In genomic region chr3:101396726-101397263, GRCm38 (mm10) we compare ENCODE assay signal across 18 mouse cellular contexts. TPM values are rescaled to one million over a fixed set of nuclear protein-coding genes. Genes with fewer than 3 reads are reported as not detected.
DNase-seq lines count a peak whose midpoint lies in the region; ATAC-seq lines count a peak whose summit lies in the region.
"Had no signal": no experiment of that assay in that cellular context is flagged by ENCODE, and none has a peak within 500 bp of the region (broad histone marks: within the 10 kb centered on the region; RNA-seq: fewer than 3 reads in every experiment).

No protein-coding gene starts in this region.

- intact Hi-C loops in gastrocnemius, postnatal 14 days (cut with DNase I; ENCODE audit: low total_unique reads), result no loop called here

- no peak for DNase-seq in heart, adult 9 months (ENCODE audit: low spot score in 2 of 2)
- no peak for DNase-seq in gastrocnemius, postnatal 14 days
- no peak for DNase-seq in thymus, postnatal 36 days
- DNase-seq: adrenal gland, adult 8-10 months; cerebellum, adult 2 months; kidney, adult 18-20 months; kidney, postnatal 4 days; layer of hippocampus, postnatal 36 days; lung, postnatal 4 days; thymus, adult 18-20 months had no signal

- H3K4me2 ChIP-seq in heart, embryonic 13.5 days, result no peak overlapping the region; the same call in 1 of the 2 replicates
- H3K4me2 ChIP-seq in midbrain, embryonic 16.5 days (ENCODE audit: low read length), result no peak overlapping the region
- no peak overlapping the region for H3K4me2 ChIP-seq in midbrain, embryonic 13.5 days (replicated peaks)
- H3K4me2 ChIP-seq in embryonic facial prominence, embryonic 13.5 days, result peak overlapping the region; percentile 22
- no peak overlapping the region for H3K4me2 ChIP-seq in limb, embryonic 15.5 days
- H3K4me2 ChIP-seq: midbrain, embryonic 15.5 days; neural tube, embryonic 13.5 days had no signal

- ATAC-seq in heart, embryonic 13.5 days (ENCODE audit: extremely low read depth, insufficient number of reproducible peaks, low FRiP score, low TSS enrichment), result no peak
- ATAC-seq in midbrain, embryonic 16.5 days, result 0 out of 2 replicates have a peak, but pooled peaks have one; percentile 23
- no peak for ATAC-seq in midbrain, embryonic 13.5 days
- ATAC-seq in embryonic facial prominence, embryonic 13.5 days (ENCODE audit: insufficient number of reproducible peaks, insufficient read depth, low FRiP score, low TSS enrichment, low read depth), result no peak
- ATAC-seq in limb, embryonic 15.5 days (ENCODE audit: insufficient number of reproducible peaks, low FRiP score, low TSS enrichment, low read depth), result no peak
- ATAC-seq: midbrain, embryonic 15.5 days had no signal

- no peak overlapping the region for H3K4me3 ChIP-seq in heart, embryonic 13.5 days
- no peak overlapping the region for H3K4me3 ChIP-seq in midbrain, embryonic 16.5 days (ENCODE audit: low read depth, low read length)
- H3K4me3 ChIP-seq in midbrain, embryonic 13.5 days (replicated peaks), result no peak overlapping the region
- H3K4me3 ChIP-seq in embryonic facial prominence, embryonic 13.5 days, result no peak overlapping the region
- no peak overlapping the region for H3K4me3 ChIP-seq in limb, embryonic 15.5 days
- H3K4me3 ChIP-seq: midbrain, embryonic 15.5 days; neural tube, embryonic 13.5 days had no signal

- peaks cover 95% of the 10 kb centered on the region for H3K4me1 ChIP-seq in heart, embryonic 13.5 days
- peaks cover 50% of the 10 kb centered on the region for H3K4me1 ChIP-seq in midbrain, embryonic 16.5 days (ENCODE audit: control insufficient read depth, insufficient read depth, low read length)
- peaks cover 86% of the 10 kb centered on the region for H3K4me1 ChIP-seq in midbrain, embryonic 13.5 days (replicated peaks)
- peaks cover 99% of the 10 kb centered on the region for H3K4me1 ChIP-seq in embryonic facial prominence, embryonic 13.5 days
- peaks cover 92% of the 10 kb centered on the region for H3K4me1 ChIP-seq in limb, embryonic 15.5 days

- peak overlapping the region; percentile 41 for H3K9ac ChIP-seq in heart, embryonic 13.5 days
- H3K9ac ChIP-seq in midbrain, embryonic 16.5 days (ENCODE audit: low read depth, low read length), result no peak overlapping the region
- no peak overlapping the region for H3K9ac ChIP-seq in midbrain, embryonic 13.5 days (replicated peaks)
- peak overlapping the region; percentile 49; the same call in 1 of the 2 replicates for H3K9ac ChIP-seq in embryonic facial prominence, embryonic 13.5 days
- H3K9ac ChIP-seq in limb, embryonic 15.5 days, result no peak overlapping the region
- H3K9ac ChIP-seq: midbrain, embryonic 15.5 days; neural tube, embryonic 13.5 days had no signal

- H3K36me3 ChIP-seq in heart, embryonic 13.5 days, result no peaks in the 10 kb centered on the region; the same call in 1 of the 2 replicates
- no peaks in the 10 kb centered on the region for H3K36me3 ChIP-seq in midbrain, embryonic 16.5 days (ENCODE audit: control insufficient read depth, insufficient read depth, low read length)
- no peaks in the 10 kb centered on the region for H3K36me3 ChIP-seq in midbrain, embryonic 13.5 days
- H3K36me3 ChIP-seq in embryonic facial prominence, embryonic 13.5 days, result no peaks in the 10 kb centered on the region; the same call in 1 of the 2 replicates
- H3K36me3 ChIP-seq in limb, embryonic 15.5 days, result no peaks in the 10 kb centered on the region
- H3K36me3 ChIP-seq: midbrain, embryonic 15.5 days; neural tube, embryonic 13.5 days had no signal

- H3K9me3 ChIP-seq in heart, embryonic 13.5 days, result no peaks in the 10 kb centered on the region
- no peaks in the 10 kb centered on the region for H3K9me3 ChIP-seq in midbrain, embryonic 16.5 days (replicated peaks; ENCODE audit: control insufficient read depth, low read length, poor library complexity, severe bottlenecking)
- H3K9me3 ChIP-seq in midbrain, embryonic 13.5 days, result no peaks in the 10 kb centered on the region
- no peaks in the 10 kb centered on the region for H3K9me3 ChIP-seq in embryonic facial prominence, embryonic 13.5 days
- H3K9me3 ChIP-seq in limb, embryonic 15.5 days, result no peaks in the 10 kb centered on the region
- H3K9me3 ChIP-seq: G1E; midbrain, embryonic 15.5 days; neural tube, embryonic 13.5 days had no signal

- H3K27ac ChIP-seq in heart, embryonic 13.5 days (replicated peaks), result peak overlapping the region; percentile 89
- no peak overlapping the region for H3K27ac ChIP-seq in midbrain, embryonic 16.5 days (ENCODE audit: low read length)
- H3K27ac ChIP-seq in midbrain, embryonic 13.5 days, result no peak overlapping the region
- peak overlapping the region; percentile 95 for H3K27ac ChIP-seq in embryonic facial prominence, embryonic 13.5 days
- peak overlapping the region; percentile 89 for H3K27ac ChIP-seq in limb, embryonic 15.5 days
- H3K27ac ChIP-seq: midbrain, embryonic 15.5 days had no signal

- H3K27me3 ChIP-seq in heart, embryonic 13.5 days (replicated peaks), result no peaks in the 10 kb centered on the region
- no peaks in the 10 kb centered on the region for H3K27me3 ChIP-seq in midbrain, embryonic 16.5 days (ENCODE audit: control insufficient read depth, insufficient read depth, low read depth, low read length)
- 0 out of 2 replicates have a peak, but pooled peaks cover 6% of the 10 kb centered on the region for H3K27me3 ChIP-seq in midbrain, embryonic 13.5 days
- no peaks in the 10 kb centered on the region for H3K27me3 ChIP-seq in embryonic facial prominence, embryonic 13.5 days
- H3K27me3 ChIP-seq in limb, embryonic 15.5 days, result no peaks in the 10 kb centered on the region
- H3K27me3 ChIP-seq: midbrain, embryonic 15.5 days; neural tube, embryonic 13.5 days had no signal

- WGBS in heart, embryonic 13.5 days, result 40% methylated on average over 13 of the region's 13 CpGs
- whole genome bisulfite sequencing in midbrain, embryonic 16.5 days, result 69% methylated on average over 13 of the region's 13 CpGs
- WGBS in midbrain, embryonic 13.5 days, result 74% methylated on average over 13 of the region's 13 CpGs
- 20% methylated on average over 13 of the region's 13 CpGs for WGBS in embryonic facial prominence, embryonic 13.5 days
- WGBS in limb, embryonic 15.5 days, result 15% methylated on average over 13 of the region's 13 CpGs

RNA-seq across cellular contexts. Expression of gene Igsf3, which starts 19.9 kb away (rescaled TPM):
- polyA plus RNA-seq in heart, embryonic 13.5 days (2015; fragmentation: Nextera tagmentation; extraction: Ambion mirVana), result 40.1 and 41.9 TPM in 2 replicates
- 93.6 and 100 TPM in 2 replicates for polyA plus RNA-seq in midbrain, embryonic 16.5 days (2015; fragmentation: Nextera tagmentation; extraction: Ambion mirVana)
- 75.5 and 79.1 TPM in 2 replicates for polyA plus RNA-seq in midbrain, embryonic 13.5 days (2015; fragmentation: Nextera tagmentation; extraction: Ambion mirVana)
- polyA plus RNA-seq in embryonic facial prominence, embryonic 13.5 days (2015; fragmentation: Nextera tagmentation; extraction: Ambion mirVana), result 95.5 and 104 TPM in 2 replicates
- 52.6 and 54.8 TPM in 2 replicates for polyA plus RNA-seq in limb, embryonic 15.5 days (2015; fragmentation: Nextera tagmentation; extraction: Ambion mirVana)
- 10 to 100 TPM in 1 of 2 experiments, 1 to 10 TPM in 1; 6.6 to 10.6 TPM for total RNA-seq in gastrocnemius, postnatal 14 days (2021)

Comparison
In these comparisons a context has a peak if more than half of its experiments do, and no peak if none do; other contexts are left out.
1. H3K27ac ChIP-seq: peak in heart, embryonic 13.5 days (single experiment), embryonic facial prominence, embryonic 13.5 days (single experiment) and limb, embryonic 15.5 days (single experiment); none in midbrain, embryonic 16.5 days (single experiment) and midbrain, embryonic 13.5 days (single experiment).
2. H3K9ac ChIP-seq: peak in heart, embryonic 13.5 days (single experiment) and embryonic facial prominence, embryonic 13.5 days (single experiment); none in midbrain, embryonic 16.5 days (single experiment), midbrain, embryonic 13.5 days (single experiment) and limb, embryonic 15.5 days (single experiment).